Mouse (Mus musculus) urinary bladder, adult 2 months (tissue): Measurements from ENCODE around the gene BC049352. TPM values are rescaled to one million over a fixed set of nuclear protein-coding genes. Genes with fewer than 3 reads are reported as not detected.
A peak's percentile ranks its signal among the peaks of the same experiment; 100 is the strongest.

ENCODE experiments used
- DNase-seq: peaks from one replicate; pipeline ENCODE4 v3.0.0; 2022; ENCODE audit warnings: low spot score
- polyA plus RNA-seq: library from polyadenylated mRNA; depleted of rRNA; stranded (reverse); fragments of >200 nt; gene quantifications from 2 replicates; pipeline ENCODE4 v1.2.3, GENCODE M21; 2012; rRNA removed

BC049352 gene
- polyA plus RNA-seq: 0.06 TPM in 2 replicates

DNA sequence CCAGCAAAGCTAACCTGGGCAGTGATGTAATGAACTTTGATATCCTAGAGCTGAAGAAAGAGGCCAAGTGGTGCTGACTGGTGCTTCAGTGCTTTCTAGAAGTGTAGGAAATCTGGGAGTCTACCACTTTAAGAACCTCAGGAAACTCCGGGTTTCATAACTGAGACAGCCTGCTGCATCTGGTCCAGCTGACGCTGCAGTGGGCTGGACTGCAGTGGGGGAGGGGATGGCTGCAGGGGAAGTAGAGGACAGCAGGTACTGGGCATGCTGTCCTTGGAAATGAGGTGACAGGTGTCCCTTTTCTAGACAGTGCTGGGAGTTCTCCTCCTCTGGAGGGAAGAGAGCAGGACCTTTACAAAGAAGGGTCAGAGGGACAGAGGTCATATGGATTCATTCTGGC, at the start of gene BC049352:
BC049352 (plus strand) TSS at position 238 of the 400 bp plus-strand sequence.
- no peak for DNase-seq

DNA sequence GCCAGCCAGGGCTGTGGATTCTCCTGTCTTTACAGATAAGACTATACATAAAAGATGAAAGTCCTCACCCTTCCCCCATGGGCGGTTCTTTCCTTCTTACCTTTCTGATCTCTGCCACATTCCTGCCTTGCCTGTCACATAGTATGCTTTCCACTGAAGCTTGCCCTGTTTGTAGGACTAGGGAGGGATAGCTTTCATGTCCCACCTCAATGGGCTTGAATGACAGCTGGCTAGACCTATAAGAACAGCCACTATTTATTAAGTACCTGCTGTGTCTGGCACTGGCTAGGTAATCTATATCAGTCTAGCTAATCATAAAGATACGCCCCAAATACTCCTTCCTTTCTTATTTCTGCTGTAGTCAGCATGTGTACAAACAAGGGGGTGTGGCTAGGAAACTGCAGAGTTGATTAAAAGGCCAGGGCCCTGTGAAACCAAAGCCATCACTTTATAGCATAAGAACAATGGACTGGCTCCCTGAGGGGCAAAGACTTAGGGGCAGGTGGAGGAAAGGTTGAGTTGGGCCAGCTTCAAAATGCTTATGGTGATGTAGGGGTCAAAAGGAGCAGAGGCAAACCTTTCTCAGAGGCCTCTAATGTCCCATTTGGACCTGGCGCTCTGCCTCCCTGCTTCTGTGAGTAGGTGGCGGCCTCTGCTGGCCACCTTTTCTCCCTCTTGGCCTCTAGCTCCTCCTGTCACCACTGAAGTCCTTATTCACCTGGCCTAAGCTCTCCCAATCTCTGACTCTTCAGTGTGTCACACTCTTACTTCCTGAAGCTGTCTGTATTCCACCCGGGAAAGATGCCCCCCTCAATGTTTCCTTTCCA, 48.1 kb upstream of the BC049352 start:
- peak; percentile 40 for DNase-seq

DNA sequence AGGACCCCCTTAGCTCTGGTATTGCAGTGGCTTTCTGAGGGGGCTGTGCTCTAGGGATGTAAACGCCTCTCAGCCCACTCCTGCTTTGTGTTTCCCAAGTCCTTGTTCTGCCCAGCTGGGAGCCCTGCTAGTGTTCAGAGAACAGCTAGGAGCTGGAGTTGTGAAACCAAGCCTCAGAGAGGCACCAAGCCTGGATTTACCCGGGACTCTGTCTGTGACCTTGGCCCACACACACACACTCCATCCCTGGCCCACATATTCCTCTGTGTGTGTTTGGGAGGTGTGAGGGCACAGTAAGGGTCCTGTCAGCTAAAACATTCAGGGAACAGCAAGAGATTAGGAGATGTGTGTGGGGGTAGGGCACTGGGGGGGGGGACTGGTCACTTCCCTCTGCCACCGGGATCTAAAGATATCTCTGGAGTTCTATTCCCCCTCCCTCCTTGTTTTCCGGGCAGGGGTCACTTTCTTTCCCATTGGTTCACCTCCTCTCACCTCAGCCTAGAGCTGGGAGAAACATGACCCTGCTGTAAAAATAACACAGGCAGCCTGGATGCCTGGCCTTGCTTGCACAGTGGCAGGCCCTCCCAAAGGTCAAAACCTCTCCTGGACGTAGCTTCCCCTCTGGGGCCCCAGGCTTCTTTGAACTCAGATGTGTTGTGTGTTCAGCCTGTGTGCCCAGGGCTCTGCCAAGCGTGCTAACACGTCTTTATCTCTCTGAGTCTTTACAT, 45.2 kb upstream of the BC049352 start:
- DNase-seq: no peak

DNA sequence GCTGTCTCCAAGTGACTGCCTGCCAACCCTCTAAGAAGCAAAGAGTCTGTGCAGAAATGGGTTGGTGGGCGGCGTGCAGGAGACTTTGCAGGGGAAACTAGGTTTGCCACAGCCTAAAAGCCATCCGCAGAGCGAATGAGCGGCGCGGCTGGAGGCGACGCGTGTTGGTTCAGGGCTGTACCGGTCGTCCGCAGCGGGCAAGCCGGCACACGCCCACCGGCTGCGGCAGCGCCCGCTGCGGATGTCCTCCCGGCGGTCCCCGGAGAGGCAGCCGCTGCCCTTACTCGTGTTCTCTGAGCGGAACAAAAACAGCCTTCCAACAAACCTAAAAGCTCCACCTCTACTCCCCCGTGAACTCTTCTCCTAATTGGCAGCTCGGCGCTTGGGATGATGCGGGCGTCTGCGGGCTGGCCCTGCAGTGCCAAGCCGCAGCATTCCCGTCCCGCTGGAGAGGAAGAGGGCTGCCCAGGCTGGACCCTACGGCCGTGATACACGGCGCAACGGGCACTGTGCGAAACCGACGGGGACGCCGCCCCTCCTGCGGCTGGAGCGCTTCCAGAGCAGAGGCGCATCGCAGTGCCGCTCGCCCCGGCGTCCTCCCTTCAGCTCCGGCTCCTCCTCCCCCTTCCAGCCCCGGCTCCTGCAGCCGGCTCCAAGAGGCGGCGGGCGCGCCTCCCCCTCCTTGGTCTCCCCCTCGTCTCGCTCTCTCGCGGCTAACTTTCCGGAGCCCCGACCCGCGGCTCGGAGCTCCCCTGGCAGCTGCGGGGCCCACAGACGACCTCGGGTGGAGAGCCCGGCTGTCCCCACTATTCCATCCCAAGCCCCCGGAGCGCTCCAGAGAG, 43.4 kb upstream of the BC049352 start, which contains the start of gene Scn4b:
Scn4b (plus strand) TSS at position 205 of the 842 bp plus-strand sequence.
- peak; percentile 32 for DNase-seq

DNA sequence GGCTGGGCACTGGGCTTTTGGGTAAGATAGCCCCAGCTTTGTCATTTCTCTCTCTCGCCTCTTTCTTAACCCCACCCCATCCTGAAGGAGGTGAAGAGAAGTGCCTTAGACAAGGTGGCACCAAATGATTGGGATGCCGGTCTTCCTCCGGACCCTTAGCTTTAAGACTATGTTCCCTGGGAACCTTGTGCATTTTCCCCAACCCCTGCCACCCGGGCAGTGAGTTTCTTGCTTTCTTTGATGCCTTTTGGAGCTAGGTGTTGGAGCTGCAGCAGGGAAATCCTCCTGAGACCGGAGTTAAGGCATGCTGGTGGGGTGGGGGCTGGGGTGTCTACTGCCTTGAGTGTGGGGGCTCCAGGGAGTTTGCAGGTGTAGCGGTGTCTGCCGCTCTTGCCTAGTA, 42.7 kb upstream of the BC049352 start:
- no peak for DNase-seq

DNA sequence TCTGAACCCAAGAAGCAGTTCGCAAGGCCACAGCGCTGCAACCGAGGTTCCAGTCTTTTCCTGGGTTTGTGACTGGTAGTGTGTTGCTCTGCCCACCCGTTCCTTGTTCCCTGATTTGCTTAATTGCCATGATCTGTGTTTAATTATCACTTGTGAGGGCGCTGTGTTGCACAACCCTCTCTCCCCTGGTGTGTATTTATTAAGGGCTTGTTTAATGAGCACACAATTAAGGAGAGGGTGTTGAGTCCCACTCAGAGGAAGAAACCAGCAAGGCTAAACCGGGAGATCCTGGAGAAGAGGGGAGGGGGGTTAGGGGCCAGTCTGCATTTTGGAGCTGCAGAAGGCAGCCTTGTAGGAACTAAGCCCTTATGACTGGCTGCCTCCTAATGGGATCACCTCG, 40.9 kb upstream of the BC049352 start:
- DNase-seq: no peak

DNA sequence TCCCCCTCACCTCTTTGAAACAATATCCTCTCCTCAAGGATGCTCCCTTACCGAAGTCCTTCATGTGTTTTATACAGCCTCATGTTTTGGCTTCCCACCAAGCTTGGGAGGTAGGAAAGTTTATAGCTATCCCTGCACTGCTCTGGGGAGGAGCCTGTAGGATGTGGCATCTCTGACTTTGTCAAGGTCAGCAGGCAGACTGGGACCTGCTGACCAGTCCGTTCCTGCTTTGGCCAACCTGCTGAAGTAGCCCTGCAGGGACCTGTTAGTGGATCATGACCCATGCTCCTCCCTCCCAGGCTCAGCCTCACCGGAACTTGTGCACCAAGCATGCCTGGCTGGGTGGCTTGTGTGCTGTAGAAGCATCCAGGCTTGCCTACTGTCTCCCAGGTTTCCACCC, 39.1 kb upstream of the BC049352 start:
- no peak for DNase-seq

DNA sequence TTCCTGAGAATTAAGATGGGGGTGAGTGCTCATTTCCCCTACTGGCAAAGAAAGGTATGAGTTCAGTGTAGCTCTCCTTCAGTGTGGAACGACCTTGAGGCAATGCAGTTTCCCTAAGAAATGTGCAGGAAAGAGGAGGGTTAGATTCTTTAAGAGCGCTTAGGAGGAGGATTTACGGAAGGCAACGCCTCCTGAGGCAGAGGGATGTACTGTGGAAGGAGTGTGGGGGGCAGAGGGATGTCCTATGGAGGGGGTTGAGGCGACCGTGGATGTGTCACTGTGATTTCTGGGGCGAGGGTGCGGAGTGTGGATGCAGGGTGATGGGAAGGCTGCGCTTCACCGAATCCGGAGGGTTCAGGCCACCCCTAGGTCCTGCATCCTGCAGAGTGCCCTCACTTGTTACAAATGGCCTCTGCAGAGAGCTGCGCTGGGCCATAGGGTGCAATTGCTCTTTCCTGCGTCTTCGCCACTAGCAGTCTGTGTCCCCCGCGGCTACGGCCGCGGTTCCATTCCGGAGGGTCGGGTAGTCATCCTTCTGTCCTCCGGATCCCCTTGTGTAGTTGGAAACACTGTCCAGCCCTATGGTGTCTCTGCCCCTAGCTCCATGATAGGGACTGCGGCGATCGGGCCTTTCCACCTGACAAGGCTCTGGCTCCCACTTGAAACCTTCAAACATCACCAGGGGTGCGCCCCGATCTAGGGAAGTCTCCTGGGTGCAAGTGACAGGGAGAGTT, 36.1 kb upstream of the BC049352 start:
- DNase-seq: no peak

DNA sequence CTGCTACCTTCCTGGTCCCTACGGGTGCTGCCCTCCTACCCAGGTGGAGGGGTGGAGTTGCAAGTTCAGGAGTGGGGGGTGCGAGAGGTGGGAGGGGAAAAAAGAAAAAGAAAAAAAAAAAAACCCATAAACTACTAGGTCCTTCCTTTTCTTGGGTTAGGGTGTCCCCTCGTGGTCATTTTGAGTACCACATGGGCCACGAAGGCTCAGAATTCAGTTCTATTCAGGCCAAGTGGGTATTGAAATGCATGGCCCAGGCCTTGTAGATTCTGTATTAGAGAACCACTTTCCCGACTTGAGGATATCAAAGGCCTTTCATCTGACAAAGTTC, 35.6 kb upstream of the BC049352 start:
- peak; percentile 38 for DNase-seq

DNA sequence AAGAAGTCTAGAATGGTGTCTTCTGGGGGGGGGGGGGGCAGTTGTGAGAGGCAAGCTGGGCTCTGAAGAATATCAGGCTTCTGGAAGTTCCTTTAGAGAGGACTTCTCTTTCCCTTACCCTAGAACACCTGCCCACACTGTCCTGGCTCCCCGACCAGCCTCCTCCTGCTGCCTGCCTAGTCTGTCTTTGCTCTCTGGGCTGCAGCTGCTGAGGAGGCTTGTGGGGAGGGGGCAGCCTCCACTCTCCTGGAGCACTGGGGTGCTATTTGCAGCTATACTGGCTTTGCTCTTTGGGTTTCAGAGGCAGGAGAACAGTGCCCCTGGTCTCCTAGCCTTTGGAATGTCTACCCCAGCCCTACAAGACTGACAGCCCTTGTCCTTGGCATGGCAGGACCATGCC, 30.9 kb upstream of the BC049352 start:
- DNase-seq: no peak

DNA sequence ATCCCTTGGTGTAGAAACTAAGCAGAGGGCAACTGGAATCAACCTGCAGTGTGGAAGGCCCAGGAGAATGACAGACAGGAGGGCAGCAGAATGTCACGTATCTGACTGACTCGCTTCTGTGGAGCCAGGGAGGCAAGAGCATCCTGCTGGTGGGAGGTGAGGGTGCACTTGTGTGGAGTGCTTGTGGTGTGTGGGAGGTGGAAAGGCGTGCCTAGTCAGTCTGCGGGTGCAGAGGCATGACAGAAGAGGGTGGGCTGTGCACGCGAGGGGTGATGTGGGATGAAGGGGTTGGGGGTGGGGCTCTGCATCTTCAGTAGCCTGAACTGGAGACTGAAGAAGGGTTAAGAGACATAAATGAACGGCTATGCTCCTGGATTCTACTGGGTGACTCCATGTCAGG, 28.4 kb upstream of the BC049352 start:
- no peak for DNase-seq

DNA sequence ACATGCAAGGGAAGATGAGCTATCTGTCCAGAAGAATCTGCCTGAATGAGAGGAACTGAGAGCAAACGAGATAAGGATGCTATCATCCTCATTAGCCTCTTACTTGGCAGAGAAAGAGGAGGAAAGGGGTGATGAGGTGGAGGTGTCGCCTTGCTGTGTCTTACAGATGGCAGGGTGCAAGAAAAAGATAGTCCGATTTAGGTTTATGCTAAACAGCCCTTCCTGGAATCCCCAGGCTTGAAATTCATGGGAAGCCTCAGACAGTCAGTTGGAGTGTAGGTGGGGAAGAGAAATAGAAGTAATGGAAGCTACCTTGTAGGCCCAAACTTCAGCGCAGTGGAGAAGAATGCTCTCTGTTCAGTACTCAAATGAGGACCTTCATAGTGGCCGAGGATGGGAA, 13.9 kb upstream of the BC049352 start:
- no peak for DNase-seq

DNA sequence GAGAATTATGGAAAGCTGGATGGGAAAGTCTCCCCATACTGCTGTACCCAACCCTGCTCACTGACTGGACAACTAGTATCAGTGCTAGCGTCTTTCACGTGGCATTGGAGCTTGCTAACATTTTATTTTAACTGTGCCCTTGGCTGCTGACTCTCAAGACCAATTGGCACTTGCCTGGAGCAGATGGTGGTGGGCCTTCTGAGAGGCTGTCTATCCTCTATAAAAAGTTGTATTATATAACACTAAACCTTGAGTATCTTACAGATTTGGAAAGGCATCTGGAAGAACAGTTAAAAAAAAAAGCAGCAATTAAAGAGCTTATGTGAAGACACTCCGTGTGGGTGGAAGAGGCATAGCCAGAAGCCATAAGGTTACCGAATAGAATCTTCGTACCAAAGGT, 11.7 kb upstream of the BC049352 start:
- no peak for DNase-seq

DNA sequence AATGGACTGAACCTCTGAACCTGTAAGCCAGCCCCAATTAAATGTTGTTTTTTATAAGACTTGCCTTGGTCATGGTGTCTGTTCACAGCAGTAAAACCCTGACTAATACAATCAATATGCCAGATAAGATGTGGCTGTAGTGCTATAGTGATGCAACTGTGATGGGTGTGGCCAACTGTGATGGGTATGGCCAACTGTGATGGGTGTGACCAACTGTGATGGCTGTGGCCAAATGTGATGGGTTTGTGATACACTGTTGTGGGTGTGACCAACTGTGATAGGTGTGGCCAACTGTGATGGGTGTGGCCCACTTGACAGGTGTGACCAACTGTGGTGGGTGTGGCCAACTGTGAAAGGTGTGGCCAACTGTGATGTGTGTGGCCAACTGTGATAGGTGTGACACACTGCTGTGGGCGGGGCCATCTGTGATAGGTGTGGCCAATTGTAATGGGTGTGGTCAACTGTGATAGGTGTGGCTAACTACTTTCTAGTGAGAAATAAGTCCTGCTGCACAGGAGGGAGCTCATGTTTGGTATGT, 10.7 kb upstream of the BC049352 start:
- no peak for DNase-seq

DNA sequence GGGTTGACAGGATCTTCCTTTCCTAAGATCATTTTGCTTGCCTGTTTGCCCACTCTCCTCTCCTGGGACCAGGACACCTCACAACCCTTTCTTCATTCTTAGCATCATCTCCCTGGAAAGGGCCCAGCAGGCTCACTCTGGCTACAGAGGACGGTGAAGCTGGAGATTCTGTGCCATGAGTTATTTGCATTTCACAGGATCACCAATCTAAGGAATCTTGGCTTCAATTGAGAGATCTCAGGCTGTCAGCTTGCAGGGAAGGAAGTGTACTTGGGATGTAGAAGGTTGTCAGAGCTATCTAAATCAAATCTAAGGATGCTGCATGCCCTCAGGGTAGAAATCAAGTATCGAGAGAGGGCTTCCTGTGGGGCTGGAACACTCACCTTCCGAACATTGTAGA, 8.3 kb upstream of the BC049352 start:
- no peak for DNase-seq

DNA sequence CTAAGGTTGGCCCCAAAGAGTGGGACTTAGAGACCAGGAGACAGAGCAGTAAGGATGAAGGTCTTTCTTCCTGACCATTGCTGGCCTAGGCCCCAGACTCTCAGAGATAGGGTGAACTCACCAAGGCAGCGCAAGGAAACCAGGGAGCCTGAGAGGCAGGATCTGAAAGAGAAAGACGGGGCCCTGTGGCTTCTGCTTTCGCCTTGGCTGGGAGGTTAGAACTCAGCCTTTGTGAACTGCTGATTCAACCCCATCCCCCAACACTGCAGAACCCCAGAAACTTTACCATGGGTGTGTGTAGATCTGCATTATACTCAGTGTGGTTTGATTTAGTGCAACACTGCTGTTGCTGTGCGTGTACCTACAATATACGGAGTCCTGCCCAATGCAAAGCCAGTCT, 2.5 kb upstream of the BC049352 start:
- no peak for DNase-seq

DNA sequence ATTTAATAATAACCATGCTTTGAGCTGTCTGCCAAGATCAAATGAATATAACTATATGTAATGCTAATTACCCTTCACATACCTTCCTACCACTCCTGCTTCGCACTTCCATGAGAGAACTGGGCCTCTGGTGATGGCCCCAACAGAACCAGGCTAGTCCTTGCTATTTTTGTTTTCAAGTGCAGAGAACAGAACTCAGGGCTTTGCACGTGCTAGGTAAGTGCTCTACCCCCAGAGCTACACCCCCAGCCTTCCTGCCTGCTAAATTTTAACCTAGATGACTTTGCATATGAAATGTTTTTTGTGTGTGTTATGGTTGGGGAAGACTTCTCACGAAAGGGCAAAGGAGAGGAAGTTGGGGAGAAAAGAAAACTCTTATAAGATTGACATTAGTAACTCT, 714 bp downstream of the BC049352 start:
- no peak for DNase-seq

DNA sequence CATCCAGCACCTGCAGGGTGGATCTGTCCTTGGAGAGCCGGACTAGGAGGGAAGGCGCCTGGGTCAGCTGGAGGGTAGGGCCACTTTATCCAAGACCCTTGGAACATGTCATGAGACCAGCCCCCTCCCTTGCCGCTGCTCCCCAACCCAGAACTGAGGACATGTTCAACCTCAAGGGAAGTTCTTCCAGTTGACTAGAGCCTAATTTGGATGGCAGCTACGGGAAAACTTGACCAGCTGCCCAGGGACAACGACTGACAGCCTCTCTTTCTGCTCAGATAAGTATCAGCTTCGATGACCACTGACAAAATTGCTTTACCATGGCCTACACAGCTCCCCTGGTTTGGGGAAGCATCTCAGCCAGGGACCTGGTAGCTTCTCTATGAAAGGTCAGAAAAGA, 1.5 kb downstream of the BC049352 start:
- no peak for DNase-seq

DNA sequence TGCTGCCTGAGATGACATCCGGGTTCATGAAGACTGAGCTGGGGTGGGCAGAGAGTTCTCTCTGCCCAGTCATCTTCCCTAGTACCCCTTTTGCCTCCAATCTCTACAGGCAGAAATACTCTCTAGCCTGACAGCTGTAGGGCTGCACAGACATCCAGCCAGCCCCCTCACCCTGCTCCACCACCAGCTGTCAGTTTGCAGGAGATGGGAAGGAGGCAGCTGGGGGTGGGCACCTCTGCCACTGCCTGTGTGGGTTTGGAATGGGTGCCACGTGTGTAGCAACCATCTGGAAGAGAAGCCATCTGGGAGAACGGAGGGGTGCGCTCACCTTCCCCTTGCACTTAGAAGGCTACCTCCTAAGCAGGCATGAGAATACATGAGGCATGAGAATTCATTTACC, 3.4 kb downstream of the BC049352 start:
- DNase-seq: no peak

DNA sequence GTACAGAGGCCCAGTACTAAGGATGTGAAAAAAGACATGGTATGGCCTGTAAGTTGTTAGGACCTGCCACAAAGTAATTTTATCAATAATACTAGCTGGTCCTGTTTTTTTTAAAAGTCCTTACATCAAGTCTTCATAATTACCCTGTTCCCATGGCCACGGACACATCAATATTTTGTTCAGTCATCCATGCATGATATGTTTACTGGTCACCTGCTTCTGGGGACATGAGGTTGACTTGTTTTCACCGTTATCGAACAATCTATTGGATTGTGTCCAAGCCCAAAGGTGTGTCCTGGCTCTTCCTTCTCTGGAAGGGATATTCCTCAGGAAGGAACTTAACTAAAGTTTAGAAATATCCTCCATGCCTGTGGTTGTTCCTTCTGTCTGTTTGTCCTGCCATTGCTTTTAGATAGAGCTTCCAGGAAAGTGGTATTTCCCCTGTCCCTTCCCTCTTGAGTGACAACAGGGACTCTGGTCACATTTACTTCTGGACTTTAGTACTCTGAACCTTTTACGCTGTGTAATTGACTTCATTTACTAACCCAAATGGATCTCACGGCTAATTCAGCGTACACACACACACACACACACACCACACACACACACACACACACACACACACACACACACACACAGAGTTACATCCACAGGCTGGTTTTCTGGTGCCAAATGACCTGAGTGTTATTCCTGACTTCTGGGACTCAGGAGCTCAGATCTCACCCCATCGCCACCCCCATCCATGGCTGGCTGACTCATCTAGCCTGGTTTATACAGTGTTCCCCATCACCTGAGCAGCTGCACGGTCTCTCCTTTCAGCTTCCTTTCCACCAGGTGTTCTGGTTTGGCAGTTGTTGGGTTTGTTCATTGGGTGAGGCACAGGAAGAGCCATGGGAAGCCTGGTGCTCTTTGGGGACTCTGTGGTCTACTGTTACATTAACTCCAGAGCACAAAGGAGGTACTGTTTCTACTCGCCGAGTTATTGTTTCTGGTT, 7.1 kb downstream of the BC049352 start:
- no peak for DNase-seq
